Mouse (Mus musculus) CH12.LX (cell line): ENCODE data around the gene Abhd14a.

ENCODE experiments used
- BHLHE40 ChIP-seq: IDR thresholded peaks from 2 replicates; pipeline ENCODE4 v1.6.1; 2011; ENCODE audit warnings: mild to moderate bottlenecking, low read depth, low read length, improper control_type of control experiment
- CTCF ChIP-seq, 2 experiments: IDR thresholded peaks in 1 of 2; conservative IDR thresholded peaks in 1 of 2; 2 replicates each; pipeline ENCODE4 v1.5.1; 2011 to 2012; ENCODE audit warnings: low read depth in 2 of 2, low read length in 2 of 2, improper control_type of control experiment in 1 of 2, inconsistent platforms in 1 of 2, mild to moderate bottlenecking in 1 of 2, moderate library complexity in 1 of 2
- EP300 ChIP-seq: IDR thresholded peaks from 2 replicates; pipeline ENCODE4 v1.6.1; 2011; ENCODE audit warnings: low read length, improper control_type of control experiment
- MAZ ChIP-seq: IDR thresholded peaks from 2 replicates; pipeline ENCODE4 v1.6.1; 2012; ENCODE audit warnings: low read depth, mild to moderate bottlenecking, inconsistent platforms, low read length, improper control_type of control experiment, moderate library complexity
- POLR2A ChIP-seq: IDR thresholded peaks from 2 replicates; pipeline ENCODE4 v1.6.1; 2011; ENCODE audit warnings: low read depth, mild to moderate bottlenecking, improper control_type of control experiment, low read length
- TBP ChIP-seq: conservative IDR thresholded peaks from 2 replicates; pipeline ENCODE4 v1.6.1; 2011; ENCODE audit warnings: low read depth, low read length, improper control_type of control experiment

GRCm38 (mm10) chr9:106483136-106483535, 35.7 kb upstream of the Abhd14a start:
- TF ChIP-seq POLR2A (no peak), MAZ (no peak), BHLHE40 (no peak), TBP (no peak), CTCF (conservative IDR thresholded peaks at IDR 0.05 in 1 of 2, IDR thresholded peaks at IDR 0.05 in 1 of 2; ENCODE audit: low read depth in 2 of 2, low read length in 2 of 2) (no peak), EP300 (no peak)
